Mouse (Mus musculus): ENCODE results near the gene Brd4.

- TF ChIP-seq CTCF (IDR thresholded peaks at IDR 0.05; ENCODE audit: low read depth) (no peak), EP300 (optimal IDR thresholded peaks at IDR 0.05) (no peak)
Measured at GRCm38 (mm10) chr17:32268540-32268960, 16.0 kb downstream of the Brd4 start.
